Mouse (Mus musculus) left cerebral cortex, adult 8-10 months (tissue): ENCODE data around the gene Omt2b. TPM values are rescaled to one million over a fixed set of nuclear protein-coding genes. Genes with fewer than 3 reads are reported as not detected.
"Not testable (repeated sequence)": the region's sequence is repeated elsewhere in the genome, so short reads cannot be mapped to it uniquely, and the experiment has no call there.

Source experiments
- DNase-seq, 2 experiments: peaks; one replicate each; pipeline ENCODE4 v3.0.0; 2022; ENCODE audit warnings: low spot score in 2 of 2
- total RNA-seq, 4 experiments: library from RNA; stranded (reverse); gene quantifications; 2 replicates each; pipeline ENCODE4 v1.2.4; 2022

The Omt2b gene
- total RNA-seq: not detected

DNA sequence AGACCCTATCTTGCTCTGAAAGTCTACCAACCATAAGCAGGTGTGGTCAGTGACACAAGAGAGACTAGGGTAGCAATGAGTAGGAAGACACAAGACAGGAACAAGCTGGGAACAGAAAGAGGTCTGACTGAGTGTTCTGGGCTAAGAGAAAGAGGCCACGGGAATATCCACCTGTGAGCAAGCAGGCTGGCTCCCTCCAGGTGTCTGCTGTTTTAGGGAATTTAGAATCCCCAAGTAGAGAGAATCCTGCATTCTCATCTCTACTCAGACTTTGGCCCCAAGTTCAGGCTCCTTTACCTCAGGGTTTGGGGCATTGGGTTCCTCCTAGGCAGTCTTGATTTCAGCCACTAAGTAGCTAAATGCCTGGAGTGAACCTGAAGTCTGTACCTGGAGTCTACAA, at the start of gene Omt2b:
TSS of gene Omt2b (plus strand) at position 301 of the 400 bp plus-strand sequence.
- not testable (repeated sequence) for DNase-seq

DNA sequence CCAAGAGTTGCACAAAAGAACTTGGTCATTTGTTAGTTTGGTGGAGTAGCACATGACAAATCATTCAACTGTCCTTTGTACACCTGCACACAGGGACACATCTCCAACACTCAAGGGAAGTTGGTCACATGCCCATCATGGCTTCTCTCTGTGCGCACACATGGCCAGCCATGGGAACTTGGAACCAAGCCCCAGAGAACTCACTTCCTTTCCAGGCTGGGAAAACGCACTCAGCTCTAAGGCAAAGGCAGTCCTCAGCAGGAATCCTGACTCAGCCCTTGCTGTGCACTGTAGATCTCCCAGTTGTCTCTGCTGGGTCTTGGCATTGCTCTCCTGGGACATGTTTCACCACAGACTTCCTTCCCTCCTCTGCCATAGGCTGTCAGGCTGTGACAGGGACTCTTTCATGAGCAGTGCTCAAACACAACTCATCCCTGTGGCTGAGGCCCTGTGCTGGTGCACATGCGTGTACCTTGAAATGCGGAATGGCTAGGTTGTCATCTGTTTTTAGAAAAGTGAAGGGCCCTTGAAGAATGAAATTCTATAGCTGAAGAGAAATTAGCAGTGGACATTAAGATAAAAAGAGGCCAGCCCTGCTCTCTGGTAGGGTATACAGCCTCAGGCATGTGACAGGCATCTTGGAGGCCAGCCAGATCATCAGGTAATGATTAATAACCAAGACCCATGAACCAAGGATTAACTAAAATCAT, 45.2 kb upstream of the Omt2b start:
- DNase-seq: not testable (repeated sequence)

DNA sequence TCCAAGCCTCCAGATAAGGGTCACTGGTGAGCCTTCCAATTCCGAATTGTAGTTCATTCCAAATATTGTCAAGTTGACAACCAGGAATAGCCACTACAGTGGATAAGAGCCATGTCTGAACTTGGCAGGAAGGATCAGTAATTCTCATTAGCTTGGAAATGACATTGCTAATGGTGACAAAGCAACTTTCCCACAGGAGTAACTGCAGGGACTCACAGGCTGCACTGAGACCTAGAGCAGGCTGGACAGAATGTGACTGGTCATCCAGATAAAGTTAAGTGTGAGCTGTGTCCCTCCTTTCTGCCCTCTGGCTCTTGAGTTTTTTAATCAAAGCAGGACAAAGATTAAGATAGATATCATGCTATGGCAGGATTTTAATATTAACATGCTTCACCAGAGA, 38.3 kb upstream of the Omt2b start:
- DNase-seq: not testable (repeated sequence)

- DNase-seq: not testable (repeated sequence)
These were observed 37.7 kb upstream of the Omt2b start, which contains the start of gene Gm10639 for GRCm38 (mm10) chr9:78289723-78290122. Gene Gm10639 (plus strand): TSS chr9:78289923.

DNA sequence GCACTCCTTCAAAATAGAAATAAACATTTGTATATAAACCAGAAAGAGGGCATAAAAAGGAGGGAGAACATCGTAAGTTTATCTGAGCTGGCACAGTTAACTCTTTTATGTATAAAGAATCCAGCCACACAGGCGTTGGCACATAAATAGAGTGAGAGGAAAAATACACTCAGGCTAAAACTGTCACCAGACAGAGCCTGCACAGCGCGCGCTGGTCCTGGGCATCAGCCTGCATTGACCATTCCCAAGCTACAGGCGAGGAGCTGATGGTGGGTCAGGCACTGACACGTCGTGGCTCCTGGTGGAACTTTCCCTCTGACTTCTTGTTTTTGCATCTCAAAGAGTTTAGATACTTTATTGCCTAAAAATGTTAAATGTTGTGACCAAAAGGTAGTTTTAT, 34.9 kb upstream of the Omt2b start:
- DNase-seq: not testable (repeated sequence)

DNA sequence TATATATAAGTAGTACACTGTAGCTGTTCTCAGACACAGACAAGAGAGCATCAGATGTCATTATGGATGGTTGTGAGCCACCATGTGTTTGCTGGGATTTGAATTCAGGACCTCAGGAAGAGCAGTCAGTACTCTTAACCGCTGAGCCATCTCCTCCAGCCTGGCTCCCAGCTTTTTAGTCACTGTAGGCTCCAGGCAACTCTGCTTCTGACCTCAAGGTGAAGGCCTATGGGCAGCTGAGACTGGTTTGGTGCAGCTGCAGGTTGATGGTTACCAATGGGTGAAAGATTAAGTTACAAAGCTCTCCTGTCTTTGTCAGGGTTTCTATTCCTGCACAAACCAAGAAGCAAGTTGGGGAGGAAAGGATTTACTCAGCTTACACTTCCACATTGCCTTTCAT, 33.7 kb upstream of the Omt2b start:
- DNase-seq: not testable (repeated sequence)

GRCm38 (mm10) chr9:78294781-78295180, 32.6 kb upstream of the Omt2b start:
- DNase-seq: not testable (repeated sequence)

- DNase-seq: peak in 1 of 2 experiments; percentile 13
These were observed 31.3 kb upstream of the Omt2b start for GRCm38 (mm10) chr9:78296089-78296488.

DNA sequence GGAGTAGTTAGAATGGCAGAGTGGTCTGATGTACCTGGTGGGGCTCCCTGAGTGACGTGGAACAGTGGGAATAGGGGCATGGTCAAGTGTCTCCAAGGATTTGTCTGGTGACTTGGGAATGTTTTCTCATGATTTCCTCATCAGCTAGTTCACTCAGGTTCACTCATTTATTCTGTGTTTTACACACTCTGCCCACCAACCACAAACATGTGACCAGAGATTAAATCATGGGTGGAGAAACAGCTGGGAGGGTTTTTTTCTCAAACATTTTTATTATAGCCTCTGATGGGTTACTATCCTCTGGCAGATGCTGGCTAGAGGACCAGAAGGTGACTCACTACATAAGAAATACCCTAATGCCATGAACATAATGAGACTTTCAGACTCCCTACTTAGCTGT, 29.2 kb upstream of the Omt2b start:
- no peak for DNase-seq

GRCm38 (mm10) chr9:78299143-78299542, 28.2 kb upstream of the Omt2b start:
- DNase-seq: not testable (repeated sequence)

DNA sequence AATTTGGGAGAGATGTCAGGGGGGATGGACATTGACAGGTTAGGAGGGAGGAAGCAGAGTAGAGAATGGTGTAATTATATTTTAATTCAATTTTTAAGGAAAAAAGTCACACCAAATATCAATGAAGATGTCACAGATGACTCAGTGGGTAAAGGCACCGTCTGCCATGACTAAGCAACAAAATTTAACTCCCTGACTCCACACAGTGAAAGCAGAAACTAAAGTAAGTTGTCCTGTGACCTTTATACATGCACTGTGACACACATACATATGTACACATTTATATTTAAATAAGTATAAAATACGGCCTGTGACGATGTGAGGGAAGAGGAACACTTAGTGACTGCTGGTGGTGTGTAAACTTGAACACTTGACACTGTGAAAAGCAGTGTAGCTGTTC, 19.3 kb upstream of the Omt2b start:
- not testable (repeated sequence) for DNase-seq

GRCm38 (mm10) chr9:78314696-78315095, 12.7 kb upstream of the Omt2b start, which contains the start of gene Omt2a:
Gene Omt2a (minus strand): TSS chr9:78314796.
- no peak for DNase-seq

- DNase-seq: no peak
These were observed 7.9 kb upstream of the Omt2b start for GRCm38 (mm10) chr9:78319499-78319898.

- not testable (repeated sequence) for DNase-seq
These were observed 9.7 kb downstream of the Omt2b start for GRCm38 (mm10) chr9:78337050-78337449.

DNA sequence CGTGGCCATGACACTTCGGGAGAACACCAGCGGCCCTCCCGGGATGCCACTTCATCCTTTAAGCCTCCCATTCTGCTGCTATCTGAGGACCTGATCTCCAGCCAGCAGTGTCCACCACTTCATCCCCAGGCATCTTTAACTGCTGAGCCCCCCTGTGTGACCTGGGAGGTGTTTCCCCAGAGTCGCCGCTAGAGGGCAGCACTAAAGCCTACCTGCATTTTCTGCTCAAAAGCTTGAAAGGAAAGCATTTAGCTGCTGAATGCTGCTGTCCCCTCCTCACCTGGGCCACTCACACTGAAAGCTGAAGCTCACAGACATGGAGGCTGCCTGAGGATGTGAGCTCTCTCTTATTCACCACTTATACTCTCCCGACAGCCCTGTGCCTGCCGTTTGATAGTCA, 12.9 kb downstream of the Omt2b start:
- DNase-seq: peak in 1 of 2 experiments; percentile 6

- DNase-seq: not testable (repeated sequence)
These were observed 15.1 kb downstream of the Omt2b start for GRCm38 (mm10) chr9:78342494-78342893.

- not testable (repeated sequence) for DNase-seq
These were observed 15.7 kb downstream of the Omt2b start for GRCm38 (mm10) chr9:78343055-78343454.

GRCm38 (mm10) chr9:78345235-78345634, 17.8 kb downstream of the Omt2b start:
- DNase-seq: not testable (repeated sequence)

DNA sequence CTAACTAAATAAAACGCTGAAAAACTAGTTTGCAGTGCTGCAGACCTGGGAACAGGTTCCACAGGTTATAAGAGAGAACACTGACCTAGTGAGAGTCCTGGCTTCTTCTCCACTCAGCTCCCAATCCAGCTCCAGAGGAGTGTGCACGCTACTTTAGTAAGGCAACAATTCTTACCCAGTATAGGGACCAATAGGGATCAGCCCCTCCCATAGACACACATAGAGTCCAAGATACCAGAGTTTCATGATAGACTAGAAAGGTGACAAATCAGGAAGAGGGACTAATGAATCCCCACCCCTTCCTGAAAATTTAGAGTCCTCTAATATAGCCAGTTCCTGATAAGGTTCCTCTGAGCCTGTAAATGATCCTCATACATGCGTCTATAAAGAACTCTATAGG, 19.6 kb downstream of the Omt2b start:
- no peak for DNase-seq

DNA sequence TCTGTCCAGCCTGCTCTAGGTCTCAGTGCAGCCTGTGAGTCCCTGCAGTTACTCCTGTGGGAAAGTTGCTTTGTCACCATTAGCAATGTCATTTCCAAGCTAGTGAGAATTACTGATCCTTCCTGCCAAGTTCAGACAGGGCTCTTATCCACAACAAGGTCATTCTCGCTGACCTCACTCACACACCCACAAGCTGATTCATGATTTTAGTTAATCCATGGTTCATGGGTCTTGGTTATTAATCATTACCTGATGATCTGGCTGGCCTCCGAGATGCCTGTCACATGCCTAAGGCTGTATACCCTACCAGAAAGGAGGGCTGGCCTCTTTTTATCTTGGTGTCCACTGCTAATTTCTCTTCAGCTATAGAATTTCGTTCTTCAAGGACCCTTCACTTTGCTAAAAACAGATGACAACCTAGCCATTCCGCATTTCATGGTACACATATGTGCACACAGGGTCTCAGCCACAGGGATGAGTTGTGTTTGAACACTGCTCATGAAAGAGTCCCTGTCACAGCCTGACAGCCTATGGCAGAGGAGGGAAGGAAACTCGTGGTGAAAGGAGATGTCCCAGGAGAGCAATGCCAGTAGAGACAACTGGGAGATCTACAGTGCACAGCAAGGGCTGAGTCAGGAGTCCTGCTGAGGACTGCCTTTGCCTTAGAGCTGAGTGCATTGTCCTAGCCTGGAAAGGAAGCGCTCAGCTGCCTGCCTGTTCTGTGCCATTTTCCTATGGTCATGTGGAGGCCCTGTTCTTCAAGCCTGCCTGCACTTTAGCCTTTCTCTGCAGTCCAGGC, 21.0 kb downstream of the Omt2b start:
- not testable (repeated sequence) for DNase-seq

- DNase-seq: not testable (repeated sequence)
These were observed 21.8 kb downstream of the Omt2b start for GRCm38 (mm10) chr9:78349141-78349540.

- not testable (repeated sequence) for DNase-seq
These were observed 22.6 kb downstream of the Omt2b start for GRCm38 (mm10) chr9:78350007-78350406.
